Mouse (Mus musculus) heart, postnatal 25 days (tissue): Measurements from ENCODE around the gene Armc8. TPM values are rescaled to one million over a fixed set of nuclear protein-coding genes. Genes with fewer than 3 reads are reported as not detected.

Experiments
- DNase-seq: peaks from one replicate; pipeline ENCODE4 v3.0.0; 2022; ENCODE audit warnings: low spot score
- intact Hi-C: fragments of 180-260 bp; cut with DNase I; formaldehyde crosslinking; loops from one replicate; pipeline ENCODE4 v1.15.1; 2025
- total RNA-seq, 2 experiments: library from RNA; stranded (reverse); gene quantifications; 2 replicates each; pipeline ENCODE4 v1.2.3; 2021

Armc8 gene
- total RNA-seq, 2 experiments from 2014 or later = 21.2 to 22.1 TPM

- intact Hi-C loops = no loop called here
- DNase-seq = no peak
These were observed 137.9 kb downstream of the Armc8 start for GRCm38 (mm10) chr9:99430806-99431205.

- intact Hi-C loops = no loop called here
- no peak for DNase-seq
These were observed 138.9 kb downstream of the Armc8 start for GRCm38 (mm10) chr9:99429845-99430244.

- no peak for DNase-seq
- intact Hi-C loops = no loop called here
These were observed 139.9 kb downstream of the Armc8 start for GRCm38 (mm10) chr9:99428601-99429331.

Other genes with a start within 250 kb of the Armc8 start
- under 1 TPM; 0.29 to 0.61 TPM for gene Esyt3, start 210.3 kb downstream of the Armc8 start, total RNA-seq
- gene Mras, start 131.5 kb downstream of the Armc8 start, total RNA-seq = 1 to 10 TPM; 4.8 to 6.8 TPM
- not detected for gene Nme9, start 117.4 kb downstream of the Armc8 start, total RNA-seq
- 1 to 10 TPM; 6.5 to 6.8 TPM for gene Dbr1, start 6.9 kb upstream of the Armc8 start, total RNA-seq
- not detected for gene A4gnt, start 43.6 kb upstream of the Armc8 start, total RNA-seq
- gene Dzip1l, start 60.6 kb upstream of the Armc8 start, total RNA-seq = 1 to 10 TPM; 4.1 to 4.2 TPM
- gene Cldn18, start 148.4 kb upstream of the Armc8 start, total RNA-seq = under 1 TPM in 1 of 2 experiments, not detected in 1; 0.20 TPM